9 mouse cellular contexts compared by ENCODE assay signal in genomic region chr2:92597291-92597690, GRCm38 (mm10). TPM values are rescaled to one million over a fixed set of nuclear protein-coding genes. Genes with fewer than 3 reads are reported as not detected.
DNase-seq lines count a peak whose midpoint lies in the region; ATAC-seq and TF ChIP-seq lines count a peak whose summit lies in the region.
"Had no signal": no experiment of that assay in that cellular context is flagged by ENCODE, and none has a peak within 500 bp of the region (broad histone marks: within the 10 kb centered on the region; RNA-seq: fewer than 3 reads in every experiment).

No protein-coding gene starts in this region.

- TF ChIP-seq EP300 in heart, adult 2 months (IDR thresholded peaks at IDR 0.05; ENCODE audit: insufficient read depth, low read depth, low read length), result no peak

- peak; percentile 60 for TF ChIP-seq CTCF in heart, adult 2 months (IDR thresholded peaks at IDR 0.05)

- DNase-seq in heart, adult 2 months, result no peak
- no peak for DNase-seq in heart, postnatal 25 days (ENCODE audit: low spot score)
- DNase-seq in midbrain, embryonic 11.5 days (ENCODE audit: low spot score, missing footprints), result peak; percentile 86
- DNase-seq in embryonic facial prominence, embryonic 11.5 days (ENCODE audit: low spot score), result peak; percentile 38
- DNase-seq in right cerebral cortex, postnatal 25 days, result peak; percentile 59
- DNase-seq in frontal cortex, postnatal 25 days (ENCODE audit: low spot score in 2 of 2), result no peak
- DNase-seq in kidney, postnatal 14 days, result no peak

- intact Hi-C loops in heart, adult 2 months (cut with DNase I), result loop anchor here (5.0 kb wide), 1 partner anchor 70 kb away; no protein-coding TSS in a partner anchor
- intact Hi-C loops in heart, postnatal 25 days (cut with DNase I), result no loop called here

- no peaks in the 10 kb centered on the region for H3K79me2 ChIP-seq in heart, adult 2 months (replicated peaks; ENCODE audit: control insufficient read depth, insufficient read depth, low read length)

- peaks cover 11% of the 10 kb centered on the region for H3K4me1 ChIP-seq in heart, adult 2 months (ENCODE audit: control insufficient read depth, insufficient read depth, low read length)
- peaks cover 14% of the 10 kb centered on the region for H3K4me1 ChIP-seq in midbrain, embryonic 11.5 days (ENCODE audit: control insufficient read depth, insufficient read depth, low read length)
- peaks cover 30% of the 10 kb centered on the region for H3K4me1 ChIP-seq in midbrain, embryonic 13.5 days (replicated peaks)
- H3K4me1 ChIP-seq in embryonic facial prominence, embryonic 11.5 days (ENCODE audit: control insufficient read depth, insufficient read depth, low read length), result peaks cover 3% of the 10 kb centered on the region

- TF ChIP-seq POLR2A in heart, adult 2 months (IDR thresholded peaks at IDR 0.05; ENCODE audit: insufficient read depth, low read depth, low read length), result no peak

- H3K9ac ChIP-seq in heart, adult 2 months (ENCODE audit: low read depth, low read length), result no peak overlapping the region
- H3K9ac ChIP-seq in midbrain, embryonic 11.5 days (ENCODE audit: low read length), result no peak overlapping the region
- no peak overlapping the region for H3K9ac ChIP-seq in midbrain, embryonic 13.5 days (replicated peaks)
- H3K9ac ChIP-seq in embryonic facial prominence, embryonic 11.5 days (replicated peaks; ENCODE audit: low read length), result no peak overlapping the region
- H3K9ac ChIP-seq: lung, embryonic 15.5 days had no signal

- no peak overlapping the region for H3K4me2 ChIP-seq in midbrain, embryonic 11.5 days
- H3K4me2 ChIP-seq in midbrain, embryonic 13.5 days (replicated peaks), result no peak overlapping the region
- no peak overlapping the region for H3K4me2 ChIP-seq in embryonic facial prominence, embryonic 11.5 days (ENCODE audit: low read depth, low read length)
- H3K4me2 ChIP-seq: lung, embryonic 15.5 days had no signal

- H3K27me3 ChIP-seq in heart, adult 2 months (ENCODE audit: control insufficient read depth, insufficient read depth, low read length), result no peaks in the 10 kb centered on the region; the same call in 1 of the 2 replicates
- H3K27me3 ChIP-seq in midbrain, embryonic 11.5 days (ENCODE audit: control insufficient read depth, insufficient read depth, low read length), result peaks cover 10% of the 10 kb centered on the region; the same call in 1 of the 2 replicates
- peaks cover 22% of the 10 kb centered on the region for H3K27me3 ChIP-seq in midbrain, embryonic 13.5 days
- H3K27me3 ChIP-seq in embryonic facial prominence, embryonic 11.5 days (ENCODE audit: control insufficient read depth, insufficient read depth, low read length), result peaks cover 16% of the 10 kb centered on the region

- H3K4me3 ChIP-seq in heart, adult 2 months, result no peak overlapping the region
- H3K4me3 ChIP-seq in midbrain, embryonic 11.5 days (ENCODE audit: low read depth, low read length), result no peak overlapping the region
- no peak overlapping the region for H3K4me3 ChIP-seq in midbrain, embryonic 13.5 days (replicated peaks)
- H3K4me3 ChIP-seq in embryonic facial prominence, embryonic 11.5 days (ENCODE audit: low read depth, low read length), result no peak overlapping the region
- H3K4me3 ChIP-seq: lung, embryonic 15.5 days had no signal

- ATAC-seq in midbrain, embryonic 11.5 days (ENCODE audit: low FRiP score), result no peak
- ATAC-seq in midbrain, embryonic 13.5 days, result no peak
- ATAC-seq in embryonic facial prominence, embryonic 11.5 days (replicated peaks; ENCODE audit: insufficient number of reproducible peaks, low FRiP score, low TSS enrichment, low read depth), result no peak

- no peak overlapping the region for H3K27ac ChIP-seq in heart, adult 2 months
- H3K27ac ChIP-seq in midbrain, embryonic 11.5 days (ENCODE audit: low read depth, low read length), result no peak overlapping the region
- H3K27ac ChIP-seq in midbrain, embryonic 13.5 days, result no peak overlapping the region
- H3K27ac ChIP-seq in embryonic facial prominence, embryonic 11.5 days (replicated peaks; ENCODE audit: low read depth, low read length), result no peak overlapping the region
- H3K27ac ChIP-seq: lung, embryonic 15.5 days had no signal

- no peaks in the 10 kb centered on the region for H3K36me3 ChIP-seq in heart, adult 2 months (ENCODE audit: control insufficient read depth, insufficient read depth, low read length)
- H3K36me3 ChIP-seq in midbrain, embryonic 11.5 days (ENCODE audit: control insufficient read depth, insufficient read depth, low read length), result no peaks in the 10 kb centered on the region
- no peaks in the 10 kb centered on the region for H3K36me3 ChIP-seq in midbrain, embryonic 13.5 days
- no peaks in the 10 kb centered on the region for H3K36me3 ChIP-seq in embryonic facial prominence, embryonic 11.5 days (replicated peaks; ENCODE audit: control insufficient read depth, insufficient read depth, low read depth, low read length)
- H3K36me3 ChIP-seq: lung, embryonic 15.5 days had no signal

- WGBS in heart, adult 2 months, result 35% methylated on average over 7 of the region's 7 CpGs
- 9% methylated on average over 7 of the region's 7 CpGs for WGBS in midbrain, embryonic 11.5 days
- WGBS in midbrain, embryonic 13.5 days, result 10% methylated on average over 7 of the region's 7 CpGs
- WGBS in embryonic facial prominence, embryonic 11.5 days, result 8% methylated on average over 7 of the region's 7 CpGs

- H3K9me3 ChIP-seq in midbrain, embryonic 11.5 days (ENCODE audit: control insufficient read depth, low read length), result no peaks in the 10 kb centered on the region
- no peaks in the 10 kb centered on the region for H3K9me3 ChIP-seq in midbrain, embryonic 13.5 days
- no peaks in the 10 kb centered on the region for H3K9me3 ChIP-seq in embryonic facial prominence, embryonic 11.5 days (replicated peaks; ENCODE audit: control insufficient read depth, low read length)
- H3K9me3 ChIP-seq: lung, embryonic 15.5 days had no signal

RNA-seq across cellular contexts. Expression of gene Chst1, which starts 2.2 kb away (rescaled TPM):
- total RNA-seq in heart, adult 2 months (2021), result 1 to 10 TPM; 1.7 to 2.4 TPM
- polyA plus RNA-seq in heart, adult 2 months (2012; rRNA removed), result 8.1 and 8.7 TPM in 2 replicates
- total RNA-seq in heart, postnatal 25 days (2021), result 1 to 10 TPM; 3.3 to 4.1 TPM
- polyA plus RNA-seq in midbrain, embryonic 11.5 days (2014; fragmentation: Nextera tagmentation; extraction: Ambion mirVana), result 4.2 and 4.3 TPM in 2 replicates
- polyA plus RNA-seq in midbrain, embryonic 13.5 days (2015; fragmentation: Nextera tagmentation; extraction: Ambion mirVana), result 26.2 and 35.4 TPM in 2 replicates
- polyA plus RNA-seq in embryonic facial prominence, embryonic 11.5 days (2014; fragmentation: Nextera tagmentation; extraction: Ambion mirVana), result 2.4 and 3.4 TPM in 2 replicates

Comparison
In these comparisons a context has a peak if more than half of its experiments do, and no peak if none do; other contexts are left out.
1. DNase-seq: peak in midbrain, embryonic 11.5 days (single experiment), embryonic facial prominence, embryonic 11.5 days (single experiment) and right cerebral cortex, postnatal 25 days (single experiment); none in heart, adult 2 months (0 of 2), heart, postnatal 25 days (single experiment), frontal cortex, postnatal 25 days (0 of 2) and kidney, postnatal 14 days (single experiment).